Mouse (Mus musculus) limb, embryonic 14.5 days (tissue): ENCODE measurements around the gene Dennd6a. TPM values are rescaled to one million over a fixed set of nuclear protein-coding genes. Genes with fewer than 3 reads are reported as not detected.

Experiments
- ATAC-seq: fragments of 200-750 bp; cut with Nextera tagmentation; 2 replicates; pipeline ENCODE4 v1.8.0; 2017; ENCODE audit warnings: low read depth, moderate number of reproducible peaks, moderate TSS enrichment; ENCODE audit not compliant: low FRiP score
- DNase-seq: peaks from one replicate; pipeline ENCODE4 v3.0.0-alpha.2; 2015; ENCODE audit warnings: low spot score
- H3K27ac ChIP-seq: fragments of 300-500 bp; sonication (generic); replicated peaks from 2 replicates; pipeline ENCODE4 v1.5.1; 2014; ENCODE audit warnings: low read depth, mild to moderate bottlenecking, low read length, moderate library complexity, mixed read lengths
- H3K27me3 ChIP-seq: fragments of 300-500 bp; sonication (generic); 2 replicates; pipeline ENCODE4 v1.6.1; 2014; ENCODE audit warnings: low read length, mixed read lengths; ENCODE audit not compliant: control insufficient read depth, insufficient read depth
- H3K36me3 ChIP-seq: fragments of 300-500 bp; sonication (generic); 2 replicates; pipeline ENCODE4 v1.6.1; 2014; ENCODE audit warnings: mild to moderate bottlenecking, low read length, moderate library complexity, mixed read lengths; ENCODE audit not compliant: control insufficient read depth, insufficient read depth
- H3K4me1 ChIP-seq: fragments of 300-500 bp; sonication (generic); 2 replicates; pipeline ENCODE4 v1.6.1; 2014; ENCODE audit warnings: antibody characterized with exemption, low read length, mixed read lengths; ENCODE audit not compliant: control insufficient read depth, insufficient read depth
- H3K4me2 ChIP-seq: fragments of 300-500 bp; sonication (generic); replicated peaks from 2 replicates; pipeline ENCODE4 v1.6.1; 2014; ENCODE audit warnings: low read depth, mild to moderate bottlenecking, low read length, moderate library complexity; ENCODE audit not compliant: severe bottlenecking
- H3K4me3 ChIP-seq: fragments of 300-500 bp; sonication (generic); replicated peaks from 2 replicates; pipeline ENCODE4 v1.5.1; 2014; ENCODE audit warnings: low read length
- H3K9ac ChIP-seq: fragments of 300-500 bp; sonication (generic); 2 replicates; pipeline ENCODE4 v1.6.1; 2014; ENCODE audit warnings: mild to moderate bottlenecking, low read depth, low read length, moderate library complexity; ENCODE audit not compliant: severe bottlenecking
- H3K9me3 ChIP-seq: fragments of 300-500 bp; sonication (generic); 2 replicates; pipeline ENCODE4 v1.6.1; 2016; ENCODE audit warnings: low read length; ENCODE audit not compliant: control insufficient read depth
- POLR2A ChIP-seq: fragments of 200-500 bp; IDR thresholded peaks from 2 replicates; pipeline ENCODE4 v1.8.0; 2012; ENCODE audit warnings: inconsistent platforms, mild to moderate bottlenecking, moderate library complexity, borderline replicate concordance; ENCODE audit not compliant: insufficient read depth, insufficient read length; ENCODE audit errors: extremely low read depth
- WGBS: fragments of 180-500 bp; shearing (Covaris S2); extraction: QIAGEN DNeasy Blood & Tissue Kit; methylation state at CpG from one replicate; pipeline ENCODE4 v1.1.7; 2014; 5-methylcytosine and 5-hydroxymethylcytosine counted together
- microRNA-seq: library from miRNA; unstranded; fragments of <30 nt; microRNA quantifications from one replicate; pipeline ENCODE4, GENCODE M21; 2016
- polyA plus RNA-seq, 2 experiments: library from polyadenylated mRNA; depleted of rRNA in 1 of 2; stranded (reverse) in 1 of 2; unstranded in 1 of 2; fragments of >200 nt; fragmentation: Nextera tagmentation in 1 of 2; extraction: Ambion mirVana in 1 of 2; gene quantifications; 2 replicates each; pipeline versions ENCODE4 v1.2.1 to v1.2.3; 2012 to 2014

Gene Dennd6a
- polyA plus RNA-seq, 2 experiments, result 19.2 to 28.7 TPM

GRCm38 (mm10) chr14:26675791-26676190 is 102.1 kb downstream of the Dennd6a start:
- Histone ChIP-seq H3K27ac (no peak overlapping the region), H3K4me1 (no peaks in the 10 kb centered on the region), H3K9ac (no peak overlapping the region), H3K27me3 (no peaks in the 10 kb centered on the region), H3K4me2 (no peak overlapping the region), H3K4me3 (no peak overlapping the region), H3K36me3 (no peaks in the 10 kb centered on the region), H3K9me3 (no peaks in the 10 kb centered on the region)
- ATAC-seq (no peak), DNase-seq (no peak)
- WGBS, result 76% methylated on average over 5 of the region's 5 CpGs
- no peak for TF ChIP-seq POLR2A

Small RNAs within 50 kb of the gene (microRNA-seq; reads per million reads assigned to microRNA genes)
- gene Mir7672, result not detected

Other genes starting within 250 kb of the Dennd6a start
- gene Slmap, start 38.9 kb upstream of the Dennd6a start, polyA plus RNA-seq (2012; rRNA removed), result 24.8 and 27.0 TPM in 2 replicates
- gene Slmap, start 38.9 kb upstream of the Dennd6a start, polyA plus RNA-seq (2014; fragmentation: Nextera tagmentation; extraction: Ambion mirVana), result 25.4 and 26.5 TPM in 2 replicates
- 302 and 353 TPM in 2 replicates for gene Arf4, start 64.2 kb downstream of the Dennd6a start, polyA plus RNA-seq (2012; rRNA removed)
- gene Arf4, start 64.2 kb downstream of the Dennd6a start, polyA plus RNA-seq (2014; fragmentation: Nextera tagmentation; extraction: Ambion mirVana), result 670 and 708 TPM in 2 replicates
- 5.6 and 6.2 TPM in 2 replicates for gene Pde12, start 96.0 kb downstream of the Dennd6a start, polyA plus RNA-seq (2012; rRNA removed)
- 10.0 and 10.2 TPM in 2 replicates for gene Pde12, start 96.0 kb downstream of the Dennd6a start, polyA plus RNA-seq (2014; fragmentation: Nextera tagmentation; extraction: Ambion mirVana)
- 0.12 and 0.14 TPM in 2 replicates for gene Dnah12, start 119.4 kb downstream of the Dennd6a start, polyA plus RNA-seq (2012; rRNA removed)
- 0.08 and 0.15 TPM in 2 replicates for gene Dnah12, start 119.4 kb downstream of the Dennd6a start, polyA plus RNA-seq (2014; fragmentation: Nextera tagmentation; extraction: Ambion mirVana)